Mouse (Mus musculus): Measurements from ENCODE around the gene Wdr81. TPM values are rescaled to one million over a fixed set of nuclear protein-coding genes. Genes with fewer than 3 reads are reported as not detected.

Gene Wdr81
- total and polyA plus RNA-seq, 2 experiments: 14.4 to 20.3 TPM

- no peaks in the 10 kb centered on the region for H3K79me2 ChIP-seq (ENCODE audit: control insufficient read depth, insufficient read depth, low read length)
- peaks cover 41% of the 10 kb centered on the region for H3K36me3 ChIP-seq (ENCODE audit: control insufficient read depth, insufficient read depth, low read length)
- H3K27ac ChIP-seq (replicated peaks; ENCODE audit: insufficient read depth, low read depth, low read length): no peak overlapping the region
- no peaks in the 10 kb centered on the region for H3K4me1 ChIP-seq (ENCODE audit: control insufficient read depth, insufficient read depth, low read length)
- DNase-seq (ENCODE audit: extremely low read depth, low read depth, low spot score): no peak
- H3K27me3 ChIP-seq (ENCODE audit: control insufficient read depth, insufficient read depth, low read length): no peaks in the 10 kb centered on the region
- H3K4me3 ChIP-seq (ENCODE audit: insufficient read depth, low read depth, low read length): no peak overlapping the region
- TF ChIP-seq POLR2A (IDR thresholded peaks at IDR 0.05; ENCODE audit: extremely low read depth, insufficient read depth, low read length) (no peak), CTCF (IDR thresholded peaks at IDR 0.05; ENCODE audit: low read depth, low read length) (no peak)
- no peak overlapping the region for H3K9ac ChIP-seq (ENCODE audit: low read depth, low read length)
- whole genome bisulfite sequencing: 88% methylated on average over 17 of the region's 17 CpGs
Observed at GRCm38 (mm10) chr11:75409679-75410575, 44.6 kb downstream of the Wdr81 start.

GRCm38 (mm10) chr11:75406865-75407264, 47.7 kb downstream of the Wdr81 start:
- Histone ChIP-seq H3K27ac (replicated peaks; ENCODE audit: insufficient read depth, low read depth, low read length) (no peak overlapping the region), H3K9ac (ENCODE audit: low read depth, low read length) (no peak overlapping the region), H3K4me3 (ENCODE audit: insufficient read depth, low read depth, low read length) (no peak overlapping the region), H3K27me3 (ENCODE audit: control insufficient read depth, insufficient read depth, low read length) (no peaks in the 10 kb centered on the region), H3K36me3 (ENCODE audit: control insufficient read depth, insufficient read depth, low read length) (peaks cover 21% of the 10 kb centered on the region), H3K79me2 (ENCODE audit: control insufficient read depth, insufficient read depth, low read length) (no peaks in the 10 kb centered on the region), H3K4me1 (ENCODE audit: control insufficient read depth, insufficient read depth, low read length) (peaks cover 14% of the 10 kb centered on the region)
- peak; percentile 42 for DNase-seq (ENCODE audit: extremely low read depth, low read depth, low spot score)
- TF ChIP-seq POLR2A (IDR thresholded peaks at IDR 0.05; ENCODE audit: extremely low read depth, insufficient read depth, low read length) (no peak), CTCF (IDR thresholded peaks at IDR 0.05; ENCODE audit: low read depth, low read length) (peak; percentile 72; the same call in 1 of the 2 replicates)
- 63% methylated on average over 3 of the region's 3 CpGs for WGBS

GRCm38 (mm10) chr11:75406104-75406503, 48.4 kb downstream of the Wdr81 start:
- no peaks in the 10 kb centered on the region for H3K27me3 ChIP-seq (ENCODE audit: control insufficient read depth, insufficient read depth, low read length)
- H3K4me1 ChIP-seq (ENCODE audit: control insufficient read depth, insufficient read depth, low read length): peaks cover 14% of the 10 kb centered on the region
- no peak for TF ChIP-seq CTCF (IDR thresholded peaks at IDR 0.05; ENCODE audit: low read depth, low read length)
- no peak for TF ChIP-seq POLR2A (IDR thresholded peaks at IDR 0.05; ENCODE audit: extremely low read depth, insufficient read depth, low read length)
- WGBS: 86% methylated on average over 4 of the region's 4 CpGs
- DNase-seq (ENCODE audit: extremely low read depth, low read depth, low spot score): no peak
- H3K9ac ChIP-seq (ENCODE audit: low read depth, low read length): no peak overlapping the region
- no peaks in the 10 kb centered on the region for H3K79me2 ChIP-seq (ENCODE audit: control insufficient read depth, insufficient read depth, low read length)
- no peak overlapping the region for H3K4me3 ChIP-seq (ENCODE audit: insufficient read depth, low read depth, low read length)
- peaks cover 15% of the 10 kb centered on the region for H3K36me3 ChIP-seq (ENCODE audit: control insufficient read depth, insufficient read depth, low read length)
- H3K27ac ChIP-seq (replicated peaks; ENCODE audit: insufficient read depth, low read depth, low read length): no peak overlapping the region

- 96% methylated on average over 6 of the region's 6 CpGs for WGBS
Observed at GRCm38 (mm10) chr11:75404801-75405200, 49.7 kb downstream of the Wdr81 start.

GRCm38 (mm10) chr11:75403301-75404052, 51.0 kb downstream of the Wdr81 start:
- H3K9ac ChIP-seq (ENCODE audit: low read depth, low read length): no peak overlapping the region
- DNase-seq (ENCODE audit: extremely low read depth, low read depth, low spot score): peak; percentile 61
- peak overlapping the region; percentile 48 for H3K27ac ChIP-seq (replicated peaks; ENCODE audit: insufficient read depth, low read depth, low read length)
- 71% methylated on average over 6 of the region's 6 CpGs for WGBS
- H3K36me3 ChIP-seq (ENCODE audit: control insufficient read depth, insufficient read depth, low read length): no peaks in the 10 kb centered on the region
- no peak for TF ChIP-seq POLR2A (IDR thresholded peaks at IDR 0.05; ENCODE audit: extremely low read depth, insufficient read depth, low read length)
- no peak for TF ChIP-seq CTCF (IDR thresholded peaks at IDR 0.05; ENCODE audit: low read depth, low read length)
- H3K27me3 ChIP-seq (ENCODE audit: control insufficient read depth, insufficient read depth, low read length): no peaks in the 10 kb centered on the region
- peaks cover 14% of the 10 kb centered on the region for H3K4me1 ChIP-seq (ENCODE audit: control insufficient read depth, insufficient read depth, low read length)
- no peaks in the 10 kb centered on the region for H3K79me2 ChIP-seq (ENCODE audit: control insufficient read depth, insufficient read depth, low read length)
- no peak overlapping the region for H3K4me3 ChIP-seq (ENCODE audit: insufficient read depth, low read depth, low read length)

More at GRCm38 (mm10) chr11:75404801-75405200, 49.7 kb downstream of the Wdr81 start:
- Histone ChIP-seq H3K4me3 (ENCODE audit: insufficient read depth, low read depth, low read length) (no peak overlapping the region), H3K27me3 (ENCODE audit: control insufficient read depth, insufficient read depth, low read length) (no peaks in the 10 kb centered on the region), H3K27ac (replicated peaks; ENCODE audit: insufficient read depth, low read depth, low read length) (no peak overlapping the region), H3K4me1 (ENCODE audit: control insufficient read depth, insufficient read depth, low read length) (peaks cover 14% of the 10 kb centered on the region), H3K36me3 (ENCODE audit: control insufficient read depth, insufficient read depth, low read length) (peaks cover 4% of the 10 kb centered on the region), H3K79me2 (ENCODE audit: control insufficient read depth, insufficient read depth, low read length) (no peaks in the 10 kb centered on the region), H3K9ac (ENCODE audit: low read depth, low read length) (no peak overlapping the region)
- TF ChIP-seq CTCF (IDR thresholded peaks at IDR 0.05; ENCODE audit: low read depth, low read length): no peak
- TF ChIP-seq POLR2A (IDR thresholded peaks at IDR 0.05; ENCODE audit: extremely low read depth, insufficient read depth, low read length): no peak
- DNase-seq (ENCODE audit: extremely low read depth, low read depth, low spot score): no peak

All from liver, adult 2 months (tissue).